Mouse (Mus musculus) stomach, embryonic 14.5 days (tissue): Measurements from ENCODE around the gene Akr1b10. TPM values are rescaled to one million over a fixed set of nuclear protein-coding genes. Genes with fewer than 3 reads are reported as not detected.
"Not testable (repeated sequence)": the region's sequence is repeated elsewhere in the genome, so short reads cannot be mapped to it uniquely, and the experiment has no call there.

Experiments
- ATAC-seq: fragments of 200-750 bp; cut with Nextera tagmentation; 2 replicates; pipeline ENCODE4 v1.8.0; 2017; ENCODE audit warnings: low read depth, moderate TSS enrichment; ENCODE audit not compliant: insufficient number of reproducible peaks, insufficient read depth, low FRiP score
- H3K27ac ChIP-seq: fragments of 300-500 bp; sonication (generic); 2 replicates; pipeline ENCODE4 v1.5.1; 2014; ENCODE audit warnings: mild to moderate bottlenecking, low read length, moderate library complexity, mixed read lengths
- H3K27me3 ChIP-seq: fragments of 300-500 bp; sonication (generic); 2 replicates; pipeline ENCODE4 v1.6.1; 2014; ENCODE audit warnings: low read length, control low read depth, mixed read lengths; ENCODE audit not compliant: control insufficient read depth, insufficient read depth
- H3K36me3 ChIP-seq: fragments of 300-500 bp; sonication (generic); 2 replicates; pipeline ENCODE4 v1.6.1; 2014; ENCODE audit warnings: mild to moderate bottlenecking, control low read depth, low read length, moderate library complexity, mixed read lengths; ENCODE audit not compliant: control insufficient read depth, insufficient read depth
- H3K4me1 ChIP-seq: fragments of 300-500 bp; sonication (generic); 2 replicates; pipeline ENCODE4 v1.6.1; 2014; ENCODE audit warnings: low read length, control low read depth, mixed read lengths; ENCODE audit not compliant: control insufficient read depth, insufficient read depth
- H3K4me2 ChIP-seq: fragments of 300-500 bp; sonication (generic); replicated peaks from 2 replicates; pipeline ENCODE4 v1.6.1; 2014; ENCODE audit warnings: low read depth, low read length, control low read depth
- H3K4me3 ChIP-seq: fragments of 300-500 bp; sonication (generic); 2 replicates; pipeline ENCODE4 v1.5.1; 2014; ENCODE audit warnings: low read depth, low read length, control low read depth
- H3K9ac ChIP-seq: fragments of 300-500 bp; sonication (generic); replicated peaks from 2 replicates; pipeline ENCODE4 v1.6.1; 2014; ENCODE audit warnings: low read depth, mild to moderate bottlenecking, control low read depth, low read length, moderate library complexity, mixed read lengths
- H3K9me3 ChIP-seq: fragments of 300-500 bp; sonication (generic); 2 replicates; pipeline ENCODE4 v1.6.1; 2016; ENCODE audit warnings: low read depth, low read length, control low read depth; ENCODE audit not compliant: control insufficient read depth
- WGBS: fragments of 180-500 bp; shearing (Covaris S2); extraction: QIAGEN DNeasy Blood & Tissue Kit; methylation state at CpG from one replicate; pipeline ENCODE4 v1.1.7; 2014; 5-methylcytosine and 5-hydroxymethylcytosine counted together
- polyA plus RNA-seq: library from polyadenylated mRNA; unstranded; fragments of >200 nt; fragmentation: Nextera tagmentation; extraction: Ambion mirVana; gene quantifications from 2 replicates; pipeline ENCODE4 v1.2.1, GENCODE M21; 2014

Gene Akr1b10
- polyA plus RNA-seq, 1 experiment from 2014 or later: 22.9 TPM

- 79% methylated on average over 9 of the region's 9 CpGs for WGBS
- Histone ChIP-seq H3K4me3 (no peak overlapping the region), H3K4me2 (no peak overlapping the region), H3K27ac (no peak overlapping the region), H3K27me3 (no peaks in the 10 kb centered on the region), H3K36me3 (no peaks in the 10 kb centered on the region), H3K9me3 (no peaks in the 10 kb centered on the region), H3K9ac (no peak overlapping the region), H3K4me1 (peaks cover 4% of the 10 kb centered on the region; the same call in 1 of the 2 replicates)
- no peak for ATAC-seq
Observed at GRCm38 (mm10) chr6:34355841-34356240, 28.2 kb upstream of the Akr1b10 start.

GRCm38 (mm10) chr6:34364217-34365136 is 19.5 kb upstream of the Akr1b10 start:
- no peak overlapping the region for H3K4me2 ChIP-seq
- H3K4me1 ChIP-seq: no peaks in the 10 kb centered on the region
- H3K4me3 ChIP-seq: no peak overlapping the region
- no peak overlapping the region for H3K27ac ChIP-seq
- no peak overlapping the region for H3K9ac ChIP-seq
- ATAC-seq: no peak
- 84% methylated on average over 12 of the region's 12 CpGs for WGBS
- H3K36me3 ChIP-seq: no peaks in the 10 kb centered on the region
- H3K9me3 ChIP-seq: no peaks in the 10 kb centered on the region
- H3K27me3 ChIP-seq: no peaks in the 10 kb centered on the region

GRCm38 (mm10) chr6:34367998-34368397 is 16.0 kb upstream of the Akr1b10 start:
- Histone ChIP-seq H3K9ac (no peak overlapping the region), H3K27me3 (no peaks in the 10 kb centered on the region)
- 79% methylated on average over 9 of the region's 9 CpGs for WGBS

GRCm38 (mm10) chr6:34370081-34370480 is 13.9 kb upstream of the Akr1b10 start:
- H3K4me3 ChIP-seq: no peak overlapping the region
- no peak overlapping the region for H3K27ac ChIP-seq
- no peaks in the 10 kb centered on the region for H3K9me3 ChIP-seq
- no peaks in the 10 kb centered on the region for H3K36me3 ChIP-seq
- no peak for ATAC-seq
- no peaks in the 10 kb centered on the region for H3K4me1 ChIP-seq
- 82% methylated on average over 8 of the region's 8 CpGs for WGBS
- H3K4me2 ChIP-seq: no peak overlapping the region
- H3K27me3 ChIP-seq: no peaks in the 10 kb centered on the region
- H3K9ac ChIP-seq: no peak overlapping the region

More at GRCm38 (mm10) chr6:34367998-34368397, 16.0 kb upstream of the Akr1b10 start:
- no peaks in the 10 kb centered on the region for H3K36me3 ChIP-seq
- no peaks in the 10 kb centered on the region for H3K9me3 ChIP-seq
- H3K4me2 ChIP-seq: no peak overlapping the region
- no peak overlapping the region for H3K27ac ChIP-seq
- no peak overlapping the region for H3K4me3 ChIP-seq
- no peaks in the 10 kb centered on the region for H3K4me1 ChIP-seq
- ATAC-seq: no peak

- no peak overlapping the region for H3K4me3 ChIP-seq
- H3K27ac ChIP-seq: no peak overlapping the region
- H3K4me1 ChIP-seq: no peaks in the 10 kb centered on the region
- no peaks in the 10 kb centered on the region for H3K36me3 ChIP-seq
- H3K9ac ChIP-seq: no peak overlapping the region
- WGBS: 25% methylated on average over 18 of the region's 18 CpGs
- ATAC-seq: no peak
- H3K27me3 ChIP-seq: no peaks in the 10 kb centered on the region
- H3K9me3 ChIP-seq: no peaks in the 10 kb centered on the region
- no peak overlapping the region for H3K4me2 ChIP-seq
Observed at GRCm38 (mm10) chr6:34371700-34372351, 12.2 kb upstream of the Akr1b10 start.

- 81% methylated on average over 7 of the region's 7 CpGs for WGBS
- Histone ChIP-seq H3K4me1 (no peaks in the 10 kb centered on the region), H3K27me3 (no peaks in the 10 kb centered on the region), H3K36me3 (no peaks in the 10 kb centered on the region), H3K9me3 (no peaks in the 10 kb centered on the region), H3K9ac (no peak overlapping the region), H3K27ac (no peak overlapping the region), H3K4me3 (no peak overlapping the region), H3K4me2 (no peak overlapping the region)
- ATAC-seq: no peak
Observed at GRCm38 (mm10) chr6:34373841-34374240, 10.2 kb upstream of the Akr1b10 start.

- ATAC-seq, H3K9ac ChIP-seq, H3K4me2 ChIP-seq, H3K9me3 ChIP-seq, H3K27me3 ChIP-seq, H3K36me3 ChIP-seq, H3K4me3 ChIP-seq, H3K27ac ChIP-seq, H3K4me1 ChIP-seq: not testable (repeated sequence)
- 82% methylated on average over 5 of the region's 5 CpGs for WGBS
Observed at GRCm38 (mm10) chr6:34375888-34376287, 8.1 kb upstream of the Akr1b10 start.

GRCm38 (mm10) chr6:34383401-34383800 is 617 bp upstream of the Akr1b10 start:
- ATAC-seq: no peak
- no peaks in the 10 kb centered on the region for H3K4me1 ChIP-seq
- no peaks in the 10 kb centered on the region for H3K9me3 ChIP-seq
- no peaks in the 10 kb centered on the region for H3K36me3 ChIP-seq
- no peak overlapping the region for H3K27ac ChIP-seq
- WGBS: 46% methylated on average over 8 of the region's 8 CpGs
- H3K27me3 ChIP-seq: no peaks in the 10 kb centered on the region
- H3K4me2 ChIP-seq: peak overlapping the region; percentile 74
- H3K9ac ChIP-seq: no peak overlapping the region
- H3K4me3 ChIP-seq: no peak overlapping the region
